Mouse (Mus musculus) forebrain, embryonic 11.5 days (tissue): ENCODE results near the gene Gm17428. TPM values are rescaled to one million over a fixed set of nuclear protein-coding genes. Genes with fewer than 3 reads are reported as not detected.
"Not testable (repeated sequence)": the region's sequence is repeated elsewhere in the genome, so short reads cannot be mapped to it uniquely, and the experiment has no call there.

Experiments
- ATAC-seq: fragments of 200-750 bp; cut with Nextera tagmentation; replicated peaks from 2 replicates; pipeline ENCODE4 v1.8.0; 2017; ENCODE audit warnings: moderate TSS enrichment; ENCODE audit not compliant: low FRiP score
- DNase-seq: peaks from one replicate; pipeline ENCODE4 v3.0.0-alpha.2; 2017; ENCODE audit warnings: low spot score
- H3K27ac ChIP-seq: fragments of 300-500 bp; sonication (generic); 2 replicates; pipeline ENCODE4 v1.5.1; 2014; ENCODE audit warnings: low read depth, low read length
- H3K27me3 ChIP-seq: fragments of 300-500 bp; sonication (generic); 2 replicates; pipeline ENCODE4 v1.6.1; 2014; ENCODE audit warnings: mild to moderate bottlenecking, low read length, mixed read lengths; ENCODE audit not compliant: control insufficient read depth, insufficient read depth
- H3K36me3 ChIP-seq: fragments of 300-500 bp; sonication (generic); 2 replicates; pipeline ENCODE4 v1.6.1; 2014; ENCODE audit warnings: mild to moderate bottlenecking, low read length, moderate library complexity, mixed read lengths; ENCODE audit not compliant: control insufficient read depth, insufficient read depth
- H3K4me1 ChIP-seq: fragments of 300-500 bp; sonication (generic); replicated peaks from 2 replicates; pipeline ENCODE4 v1.6.1; 2014; ENCODE audit warnings: low read length, mixed read lengths; ENCODE audit not compliant: control insufficient read depth, insufficient read depth
- H3K4me2 ChIP-seq: fragments of 300-500 bp; sonication (generic); 2 replicates; pipeline ENCODE4 v1.6.1; 2014; ENCODE audit warnings: low read depth, mild to moderate bottlenecking, low read length, moderate library complexity, mixed read lengths; ENCODE audit not compliant: severe bottlenecking
- H3K4me3 ChIP-seq: fragments of 300-500 bp; sonication (generic); 2 replicates; pipeline ENCODE4 v1.5.1; 2014; ENCODE audit warnings: low read depth, low read length
- H3K9ac ChIP-seq: fragments of 300-500 bp; sonication (generic); 2 replicates; pipeline ENCODE4 v1.6.1; 2014; ENCODE audit warnings: low read length
- H3K9me3 ChIP-seq: fragments of 300-500 bp; sonication (generic); 2 replicates; pipeline ENCODE4 v1.6.1; 2016; ENCODE audit warnings: low read length, mixed read lengths; ENCODE audit not compliant: control insufficient read depth
- WGBS: fragments of 180-500 bp; shearing (Covaris S2); extraction: QIAGEN DNeasy Blood & Tissue Kit; methylation state at CpG from one replicate; pipeline ENCODE4 v1.1.7; 2014; 5-methylcytosine and 5-hydroxymethylcytosine counted together
- polyA plus RNA-seq: library from polyadenylated mRNA; unstranded; fragments of >200 nt; fragmentation: Nextera tagmentation; extraction: Ambion mirVana; gene quantifications from 2 replicates; pipeline ENCODE4 v1.2.1, GENCODE M21; 2014

The Gm17428 gene
- polyA plus RNA-seq, 1 experiment from 2014 or later, result not detected

- H3K27ac ChIP-seq, H3K4me3 ChIP-seq, ATAC-seq, H3K36me3 ChIP-seq, H3K27me3 ChIP-seq, H3K9me3 ChIP-seq, H3K9ac ChIP-seq, H3K4me2 ChIP-seq, DNase-seq: not testable (repeated sequence)
- 85% methylated on average over 5 of the region's 5 CpGs for WGBS
- H3K4me1 ChIP-seq, result peaks cover 16% of the 10 kb centered on the region
These were observed 23.1 kb downstream of the Gm17428 start for GRCm38 (mm10) chr14:54999868-55000267.

- 82% methylated on average over 6 of the region's 6 CpGs for WGBS
- no peak for ATAC-seq
- Histone ChIP-seq H3K4me1 (peaks cover 8% of the 10 kb centered on the region), H3K4me3 (no peak overlapping the region), H3K9me3 (no peaks in the 10 kb centered on the region; the same call in 1 of the 2 replicates), H3K4me2 (no peak overlapping the region), H3K27ac (no peak overlapping the region), H3K27me3 (no peaks in the 10 kb centered on the region), H3K36me3 (no peaks in the 10 kb centered on the region), H3K9ac (no peak overlapping the region)
- DNase-seq, result no peak
These were observed 24.1 kb downstream of the Gm17428 start for GRCm38 (mm10) chr14:55000814-55001213.

- Histone ChIP-seq H3K9ac (no peak overlapping the region), H3K4me2 (no peak overlapping the region), H3K4me1 (peaks cover 5% of the 10 kb centered on the region; the same call in 1 of the 2 replicates), H3K27ac (no peak overlapping the region), H3K4me3 (no peak overlapping the region), H3K27me3 (no peaks in the 10 kb centered on the region), H3K9me3 (no peaks in the 10 kb centered on the region; the same call in 1 of the 2 replicates), H3K36me3 (no peaks in the 10 kb centered on the region)
- WGBS, result 97% methylated on average over 2 of the region's 2 CpGs
- ATAC-seq, result no peak
- no peak for DNase-seq
These were observed 24.7 kb downstream of the Gm17428 start for GRCm38 (mm10) chr14:55001446-55001845.

GRCm38 (mm10) chr14:55001938-55002686 is 25.4 kb downstream of the Gm17428 start:
- Histone ChIP-seq H3K27me3 (no peaks in the 10 kb centered on the region), H3K4me1 (peaks cover 2% of the 10 kb centered on the region; the same call in 1 of the 2 replicates), H3K4me3 (no peak overlapping the region), H3K4me2 (no peak overlapping the region), H3K9me3 (no peaks in the 10 kb centered on the region; the same call in 1 of the 2 replicates), H3K9ac (no peak overlapping the region), H3K36me3 (no peaks in the 10 kb centered on the region), H3K27ac (no peak overlapping the region)
- ATAC-seq (no peak), DNase-seq (no peak)
- WGBS, result 62% methylated on average over 12 of the region's 12 CpGs

GRCm38 (mm10) chr14:55002687-55003120 is 26.0 kb downstream of the Gm17428 start:
- no peak overlapping the region for H3K4me3 ChIP-seq
- H3K27me3 ChIP-seq, result no peaks in the 10 kb centered on the region
- peaks cover 2% of the 10 kb centered on the region; the same call in 1 of the 2 replicates for H3K4me1 ChIP-seq
- no peak for ATAC-seq
- H3K4me2 ChIP-seq, result no peak overlapping the region
- H3K27ac ChIP-seq, result no peak overlapping the region
- DNase-seq, result no peak
- no peaks in the 10 kb centered on the region; the same call in 1 of the 2 replicates for H3K9me3 ChIP-seq
- H3K36me3 ChIP-seq, result no peaks in the 10 kb centered on the region
- 77% methylated on average over 7 of the region's 7 CpGs for WGBS
- no peak overlapping the region for H3K9ac ChIP-seq

GRCm38 (mm10) chr14:55003878-55004855 is 27.4 kb downstream of the Gm17428 start:
- H3K27me3 ChIP-seq, result no peaks in the 10 kb centered on the region
- DNase-seq (no peak), ATAC-seq (no peak)
- H3K9me3 ChIP-seq, result no peaks in the 10 kb centered on the region; the same call in 1 of the 2 replicates
- H3K4me1 ChIP-seq, result peaks cover 2% of the 10 kb centered on the region; the same call in 1 of the 2 replicates
- H3K27ac ChIP-seq, result no peak overlapping the region
- no peak overlapping the region for H3K4me2 ChIP-seq
- H3K9ac ChIP-seq, result no peak overlapping the region
- H3K36me3 ChIP-seq, result no peaks in the 10 kb centered on the region
- 68% methylated on average over 18 of the region's 18 CpGs for WGBS
- H3K4me3 ChIP-seq, result no peak overlapping the region

GRCm38 (mm10) chr14:55005506-55005905 is 28.8 kb downstream of the Gm17428 start:
- Histone ChIP-seq H3K4me2 (no peak overlapping the region), H3K4me3 (no peak overlapping the region), H3K27me3 (no peaks in the 10 kb centered on the region), H3K27ac (no peak overlapping the region), H3K9me3 (no peaks in the 10 kb centered on the region; the same call in 1 of the 2 replicates), H3K36me3 (no peaks in the 10 kb centered on the region), H3K9ac (no peak overlapping the region), H3K4me1 (peaks cover 2% of the 10 kb centered on the region; the same call in 1 of the 2 replicates)
- WGBS, result 71% methylated on average over 2 of the region's 2 CpGs
- DNase-seq (no peak), ATAC-seq (no peak)

- 88% methylated on average over 8 of the region's 8 CpGs for WGBS
These were observed 29.2 kb downstream of the Gm17428 start for GRCm38 (mm10) chr14:55005967-55006366.

More at GRCm38 (mm10) chr14:55005967-55006366, 29.2 kb downstream of the Gm17428 start:
- DNase-seq (no peak), ATAC-seq (no peak)
- no peak overlapping the region for H3K4me3 ChIP-seq
- no peaks in the 10 kb centered on the region; the same call in 1 of the 2 replicates for H3K9me3 ChIP-seq
- H3K36me3 ChIP-seq, result no peaks in the 10 kb centered on the region
- no peak overlapping the region for H3K9ac ChIP-seq
- no peaks in the 10 kb centered on the region for H3K27me3 ChIP-seq
- no peak overlapping the region for H3K27ac ChIP-seq
- H3K4me2 ChIP-seq, result no peak overlapping the region
- peaks cover 2% of the 10 kb centered on the region; the same call in 1 of the 2 replicates for H3K4me1 ChIP-seq
